Mouse (Mus musculus) heart, embryonic 10.5 days (tissue): ENCODE measurements around the gene Gm5678. TPM values are rescaled to one million over a fixed set of nuclear protein-coding genes. Genes with fewer than 3 reads are reported as not detected.

Experiments used
- DNase-seq: peaks from one replicate; pipeline ENCODE4 v3.0.0-alpha.2; 2017; ENCODE audit warnings: low spot score
- H3K27ac ChIP-seq: fragments of 300-500 bp; sonication (generic); 2 replicates; pipeline ENCODE4 v1.5.1; 2016; ENCODE audit warnings: mild to moderate bottlenecking
- H3K27me3 ChIP-seq: fragments of 300-500 bp; sonication (generic); 2 replicates; pipeline ENCODE4 v1.6.1; 2016; ENCODE audit warnings: mild to moderate bottlenecking; ENCODE audit not compliant: poor library complexity, insufficient read depth, severe bottlenecking
- H3K36me3 ChIP-seq: fragments of 300-500 bp; sonication (generic); 2 replicates; pipeline ENCODE4 v1.6.1; 2016; ENCODE audit warnings: mild to moderate bottlenecking, moderate library complexity
- H3K4me1 ChIP-seq: fragments of 300-500 bp; sonication (generic); 2 replicates; pipeline ENCODE4 v1.6.1; 2016; ENCODE audit warnings: mild to moderate bottlenecking
- H3K4me3 ChIP-seq: fragments of 300-500 bp; sonication (generic); 2 replicates; pipeline ENCODE4 v1.5.1; 2016; ENCODE audit warnings: mild to moderate bottlenecking, moderate library complexity
- H3K9me3 ChIP-seq: fragments of 300-500 bp; sonication (generic); 2 replicates; pipeline ENCODE4 v1.6.1; 2016; ENCODE audit warnings: mild to moderate bottlenecking, moderate library complexity
- WGBS: fragments of 180-500 bp; shearing (Covaris S2); methylation state at CpG from one replicate; pipeline ENCODE4 v1.1.7; 2016; 5-methylcytosine and 5-hydroxymethylcytosine counted together
- polyA plus RNA-seq: library from polyadenylated mRNA; unstranded; fragments of >200 nt; fragmentation: Nextera tagmentation; extraction: Ambion mirVana; gene quantifications from 2 replicates; pipeline ENCODE4 v1.2.1, GENCODE M21; 2016

Gene Gm5678
- polyA plus RNA-seq = not detected in 2 replicates

DNA sequence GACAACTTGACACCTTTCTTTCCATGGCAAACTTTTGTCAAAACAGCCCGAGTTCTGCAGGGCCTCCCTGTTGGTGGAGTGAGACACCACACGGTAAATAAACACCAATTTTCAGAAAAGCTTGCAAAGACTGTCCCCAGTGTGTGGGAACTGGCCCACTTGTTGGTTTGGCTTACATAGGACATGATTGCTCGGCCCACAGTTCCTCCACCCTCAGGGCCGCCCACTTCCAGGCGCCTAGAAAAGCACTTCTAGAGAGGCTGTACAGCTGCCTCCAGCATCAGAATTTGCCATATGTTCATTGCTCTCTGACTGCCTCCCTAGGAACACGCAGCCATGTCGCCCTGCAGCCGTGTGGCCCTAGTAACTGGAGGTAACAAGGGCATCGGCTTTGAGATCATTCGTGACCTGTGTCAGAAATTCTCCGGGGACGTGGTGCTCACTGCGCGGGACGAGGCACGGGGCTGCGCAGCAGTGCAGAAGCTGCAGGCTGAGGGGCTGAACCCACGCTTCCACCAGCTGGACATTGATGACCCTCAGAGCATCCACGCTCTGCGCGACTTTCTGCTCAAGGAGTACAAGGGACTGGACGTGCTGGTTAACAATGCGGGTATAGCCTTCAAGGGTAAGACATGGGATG is at the start of gene Gm5678:
Gm5678 (plus strand) TSS at position 337 of the 640 bp plus-strand sequence.
- Histone ChIP-seq H3K27ac (no peak within 1 kb of the TSS), H3K9me3 (no peaks in the 10 kb centered on the region), H3K36me3 (no peaks in the 10 kb centered on the region), H3K4me3 (no peak within 1 kb of the TSS), H3K4me1 (no peaks in the 10 kb centered on the region), H3K27me3 (peaks cover 10% of the 10 kb centered on the region)
- DNase-seq = peak; percentile 73
- 79% methylated on average over 23 of the region's 23 CpGs for WGBS

DNA sequence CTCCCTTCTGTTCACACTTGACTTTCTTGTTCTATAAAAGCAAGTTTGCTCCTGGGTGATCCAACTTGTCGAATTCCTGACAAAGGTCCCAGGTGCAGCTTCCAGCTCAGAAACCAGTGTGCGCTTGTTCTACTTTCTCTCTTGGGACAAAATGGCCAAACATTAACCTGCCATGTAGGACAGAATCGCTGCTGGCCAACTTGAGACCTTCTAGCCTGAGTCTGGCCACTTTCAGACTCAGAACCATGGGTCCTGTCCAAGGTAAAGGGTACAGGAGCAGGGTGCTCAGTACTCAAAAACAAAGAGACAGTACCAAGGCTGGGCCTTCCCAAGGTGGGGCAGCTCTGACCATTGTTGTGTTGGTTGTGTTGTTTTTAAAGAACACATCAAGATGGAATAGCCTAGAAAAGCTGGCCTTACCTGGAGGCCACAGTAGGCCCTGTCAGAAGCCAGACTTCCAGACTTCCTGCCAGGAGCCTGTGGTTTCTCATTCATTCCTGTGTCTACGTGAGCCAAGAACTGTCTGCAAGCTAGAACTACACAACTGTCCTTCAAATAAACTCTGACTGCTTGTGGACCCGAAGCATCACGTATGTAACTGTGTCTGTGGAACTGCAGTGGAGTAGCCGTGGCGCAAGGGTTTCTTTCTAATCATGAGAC is 49.4 kb upstream of the Gm5678 start:
- WGBS = 80% methylated on average over 8 of the region's 8 CpGs
- no peaks in the 10 kb centered on the region for H3K27me3 ChIP-seq
- H3K4me3 ChIP-seq = no peak overlapping the region
- H3K9me3 ChIP-seq = no peaks in the 10 kb centered on the region
- H3K4me1 ChIP-seq = peaks cover 21% of the 10 kb centered on the region
- 0 out of 2 replicates have a peak, but pooled peaks cover 2% of the 10 kb centered on the region for H3K36me3 ChIP-seq
- H3K27ac ChIP-seq = peak overlapping the region; percentile 49; the same call in 1 of the 2 replicates
- no peak for DNase-seq

DNA sequence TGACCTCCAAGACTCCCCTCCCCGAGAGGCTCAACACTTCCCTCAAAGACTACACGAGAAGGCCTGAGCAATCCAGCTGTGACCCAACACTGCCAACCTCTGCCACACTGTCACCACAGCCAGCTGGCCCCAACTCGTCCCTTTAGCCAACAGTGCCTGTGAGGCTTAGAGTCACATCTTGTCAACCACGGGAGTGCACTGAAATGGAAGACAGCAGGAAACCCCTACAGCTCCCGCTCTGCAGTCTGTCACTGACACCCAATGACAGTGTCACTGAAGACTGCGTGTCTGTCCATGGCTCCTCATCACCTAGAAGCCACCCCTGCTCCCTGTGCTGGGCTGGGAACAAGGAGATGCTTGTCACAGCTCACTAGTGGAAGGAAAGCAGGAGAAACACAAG is 46.8 kb upstream of the Gm5678 start:
- Histone ChIP-seq H3K27ac (peak overlapping the region; percentile 81), H3K4me1 (peaks cover 16% of the 10 kb centered on the region), H3K9me3 (no peaks in the 10 kb centered on the region), H3K27me3 (no peaks in the 10 kb centered on the region), H3K36me3 (peaks cover 12% of the 10 kb centered on the region), H3K4me3 (no peak overlapping the region)
- DNase-seq = peak; percentile 83
- whole genome bisulfite sequencing = 34% methylated on average over 6 of the region's 6 CpGs

DNA sequence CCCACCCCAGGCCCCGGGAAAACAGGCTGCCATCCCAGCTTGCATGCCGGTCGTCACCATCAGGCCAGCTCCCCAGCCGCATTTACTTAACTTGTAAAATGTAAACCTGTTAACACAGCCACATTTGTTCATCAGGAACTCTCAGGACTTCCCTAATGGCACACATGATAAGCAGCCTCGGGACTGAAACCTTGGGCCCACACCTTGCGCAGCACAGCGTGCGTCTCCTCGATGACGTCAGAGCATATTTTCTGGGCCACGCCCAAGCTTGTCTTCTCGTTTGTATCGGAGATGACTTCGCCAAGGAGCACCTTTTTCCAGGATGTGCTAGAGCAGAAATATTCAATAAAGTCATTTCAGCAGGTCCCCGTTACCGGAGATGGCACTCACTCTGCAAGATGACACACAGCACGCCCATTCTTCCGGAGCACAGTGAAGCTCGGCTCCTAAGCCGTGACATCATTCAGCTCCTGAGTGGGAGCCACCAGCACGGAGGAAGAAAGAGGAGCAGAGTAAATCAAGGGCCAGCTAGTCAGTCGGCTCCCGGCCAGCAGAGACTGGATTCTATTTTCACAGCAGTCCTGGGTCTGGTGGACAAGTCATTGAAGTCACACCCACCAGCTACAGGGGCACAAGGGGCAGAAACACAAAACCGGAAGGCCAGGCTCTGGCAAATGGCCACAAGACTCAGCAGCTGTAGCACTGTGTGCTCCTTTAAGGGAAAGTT is 42.8 kb upstream of the Gm5678 start:
- H3K9me3 ChIP-seq = no peaks in the 10 kb centered on the region
- H3K27ac ChIP-seq = no peak overlapping the region
- peaks cover 28% of the 10 kb centered on the region for H3K4me1 ChIP-seq
- 86% methylated on average over 24 of the region's 24 CpGs for WGBS
- H3K36me3 ChIP-seq = peaks cover 22% of the 10 kb centered on the region
- H3K27me3 ChIP-seq = no peaks in the 10 kb centered on the region
- DNase-seq = no peak
- H3K4me3 ChIP-seq = no peak overlapping the region

DNA sequence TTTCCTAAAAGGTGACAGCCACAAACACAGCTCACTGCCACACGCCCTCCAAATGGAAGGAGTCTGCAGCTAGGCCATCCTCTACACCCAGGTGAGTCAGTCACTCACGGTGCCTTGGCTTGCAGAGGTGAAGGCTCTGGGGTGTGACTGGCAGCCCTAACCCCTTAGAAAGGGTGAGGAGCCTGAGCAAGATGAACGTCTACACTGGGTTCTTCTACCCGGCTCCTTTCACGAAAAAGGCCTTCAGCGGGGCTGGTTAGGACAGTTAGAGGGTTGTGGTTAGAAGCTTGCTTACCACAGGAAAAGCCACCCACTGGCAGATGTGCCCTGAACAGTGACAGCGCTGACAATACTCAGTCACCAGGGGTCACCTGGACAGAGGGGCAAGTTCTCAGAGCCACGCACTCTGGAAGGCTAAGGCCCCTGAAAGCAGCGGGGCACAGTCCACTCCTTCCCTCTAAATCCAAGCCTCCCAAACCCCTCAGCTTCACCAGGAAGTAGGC is 42.1 kb upstream of the Gm5678 start:
- Histone ChIP-seq H3K27ac (0 out of 2 replicates have a peak overlapping the region, but pooled peaks have one; percentile 2), H3K36me3 (peaks cover 28% of the 10 kb centered on the region), H3K4me1 (peaks cover 22% of the 10 kb centered on the region), H3K9me3 (no peaks in the 10 kb centered on the region), H3K4me3 (no peak overlapping the region), H3K27me3 (no peaks in the 10 kb centered on the region)
- no peak for DNase-seq
- 88% methylated on average over 9 of the region's 9 CpGs for WGBS

DNA sequence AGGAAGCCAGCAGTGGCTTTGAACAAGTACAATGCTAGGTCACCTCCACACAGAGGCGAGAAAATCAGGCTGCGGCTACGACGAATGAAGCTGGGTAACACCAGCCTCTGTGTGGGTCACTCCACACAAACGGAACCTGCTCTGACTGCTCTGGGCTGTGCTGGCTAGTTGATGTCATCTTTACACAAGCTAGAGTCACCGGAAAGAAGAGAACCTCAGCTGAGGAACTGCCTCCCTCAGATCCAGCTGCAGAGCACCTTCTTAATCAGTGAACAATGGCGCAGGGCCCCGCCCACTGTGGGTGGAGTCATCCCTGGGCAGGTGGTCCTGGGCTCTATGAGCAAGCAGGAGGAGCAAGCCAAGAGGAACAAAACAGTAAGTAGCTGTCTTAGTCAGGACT is 41.5 kb upstream of the Gm5678 start:
- peaks cover 16% of the 10 kb centered on the region for H3K4me1 ChIP-seq
- DNase-seq = no peak
- no peak overlapping the region for H3K27ac ChIP-seq
- no peaks in the 10 kb centered on the region for H3K9me3 ChIP-seq
- no peaks in the 10 kb centered on the region for H3K27me3 ChIP-seq
- 73% methylated on average over 8 of the region's 8 CpGs for WGBS
- no peak overlapping the region for H3K4me3 ChIP-seq
- H3K36me3 ChIP-seq = peaks cover 31% of the 10 kb centered on the region

DNA sequence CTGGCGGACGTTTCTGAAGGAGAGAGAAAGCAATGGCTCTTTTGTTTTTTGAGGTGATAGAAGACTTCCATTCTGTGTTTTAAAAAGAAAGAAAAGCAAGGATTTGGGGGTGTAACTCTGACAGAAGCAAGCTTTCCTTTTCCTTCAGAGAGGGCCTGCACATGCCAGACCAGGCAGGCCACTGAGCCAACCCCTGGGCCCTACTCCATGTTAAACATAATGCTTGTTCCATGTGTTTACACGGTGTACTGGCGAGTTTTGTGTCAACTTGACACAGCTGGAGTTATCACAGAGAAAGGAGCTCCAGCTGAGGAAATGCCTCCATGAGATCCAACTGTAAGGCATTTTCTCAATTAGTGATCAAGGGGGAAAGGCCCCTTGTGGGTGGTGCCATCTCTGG is 39.6 kb upstream of the Gm5678 start:
- Histone ChIP-seq H3K4me1 (peaks cover 16% of the 10 kb centered on the region), H3K27me3 (no peaks in the 10 kb centered on the region), H3K36me3 (peaks cover 40% of the 10 kb centered on the region), H3K9me3 (no peaks in the 10 kb centered on the region), H3K27ac (no peak overlapping the region), H3K4me3 (no peak overlapping the region)
- no peak for DNase-seq
- WGBS = 59% methylated on average over 4 of the region's 4 CpGs

DNA sequence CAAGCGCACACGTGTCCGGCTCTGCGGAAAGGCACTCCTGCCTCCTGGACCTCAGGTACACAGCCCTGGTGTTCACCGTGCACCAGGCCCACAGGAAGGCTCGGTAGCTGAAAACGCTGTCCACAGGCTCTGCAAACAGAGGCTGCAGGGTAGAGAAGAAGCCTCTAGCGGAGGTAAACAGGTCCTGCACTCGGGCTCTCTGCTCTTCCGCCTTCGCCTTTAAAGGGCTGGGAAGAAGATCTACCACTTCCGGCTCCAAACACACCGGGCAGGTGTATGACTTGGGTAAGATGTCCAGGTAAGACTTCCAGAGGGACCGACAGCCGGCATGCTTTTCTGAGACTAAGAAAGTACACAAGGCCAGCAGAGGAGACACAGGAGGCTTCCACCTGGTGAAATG is 37.0 kb upstream of the Gm5678 start:
- H3K9me3 ChIP-seq = no peaks in the 10 kb centered on the region
- DNase-seq = no peak
- peaks cover 42% of the 10 kb centered on the region for H3K36me3 ChIP-seq
- H3K27me3 ChIP-seq = no peaks in the 10 kb centered on the region
- peaks cover 16% of the 10 kb centered on the region for H3K4me1 ChIP-seq
- 93% methylated on average over 15 of the region's 15 CpGs for WGBS
- no peak overlapping the region for H3K27ac ChIP-seq
- no peak overlapping the region for H3K4me3 ChIP-seq

DNA sequence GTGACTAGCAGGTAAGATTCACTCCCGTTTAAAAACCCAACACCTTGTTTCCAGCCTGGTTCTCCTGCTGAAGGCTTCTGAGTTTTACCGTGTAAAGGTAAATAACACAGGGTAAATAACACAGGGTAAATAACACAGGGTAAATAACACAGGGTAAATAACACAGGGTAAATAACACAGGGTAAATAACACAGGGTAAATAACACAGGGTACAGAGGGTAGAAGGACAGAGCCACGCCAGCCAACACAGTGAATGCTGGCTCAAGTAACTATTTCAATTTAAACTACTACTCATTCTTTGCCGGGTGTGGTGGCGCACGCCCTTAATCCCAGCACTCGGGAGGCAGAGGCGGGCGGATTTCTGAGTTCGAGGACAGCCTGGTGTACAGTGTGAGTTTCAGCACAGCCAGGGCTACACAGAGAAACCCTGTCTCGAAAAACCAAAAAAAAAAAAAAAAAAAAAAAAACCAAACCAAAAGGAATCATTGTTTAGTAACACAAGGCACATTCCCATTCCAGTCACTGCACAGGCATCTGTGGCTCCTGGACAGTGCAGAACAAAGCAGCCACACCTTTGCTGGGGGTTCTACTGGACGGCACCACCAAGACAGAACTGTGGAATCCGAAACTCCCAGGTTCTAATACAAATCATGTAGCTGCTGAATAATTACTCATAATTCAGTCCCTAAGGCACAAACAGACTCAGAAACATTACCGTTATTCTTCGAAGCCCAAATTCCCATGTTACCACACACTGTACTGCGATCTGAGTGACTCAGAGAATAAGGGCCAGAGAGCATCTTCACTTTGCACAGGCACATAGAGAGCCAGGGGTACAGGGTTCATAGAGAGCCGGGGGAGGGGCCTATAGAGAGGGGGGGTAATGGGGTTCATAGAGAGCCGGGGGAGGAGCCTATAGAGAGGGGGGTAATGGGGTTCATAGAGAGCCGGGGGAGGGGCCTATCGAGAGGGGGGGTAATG is 36.2 kb upstream of the Gm5678 start:
- DNase-seq = no peak
- Histone ChIP-seq H3K9me3 (no peaks in the 10 kb centered on the region), H3K4me1 (peaks cover 16% of the 10 kb centered on the region), H3K27ac (no peak overlapping the region), H3K36me3 (peaks cover 46% of the 10 kb centered on the region), H3K27me3 (no peaks in the 10 kb centered on the region), H3K4me3 (no peak overlapping the region)
- WGBS = 92% methylated on average over 20 of the region's 20 CpGs

DNA sequence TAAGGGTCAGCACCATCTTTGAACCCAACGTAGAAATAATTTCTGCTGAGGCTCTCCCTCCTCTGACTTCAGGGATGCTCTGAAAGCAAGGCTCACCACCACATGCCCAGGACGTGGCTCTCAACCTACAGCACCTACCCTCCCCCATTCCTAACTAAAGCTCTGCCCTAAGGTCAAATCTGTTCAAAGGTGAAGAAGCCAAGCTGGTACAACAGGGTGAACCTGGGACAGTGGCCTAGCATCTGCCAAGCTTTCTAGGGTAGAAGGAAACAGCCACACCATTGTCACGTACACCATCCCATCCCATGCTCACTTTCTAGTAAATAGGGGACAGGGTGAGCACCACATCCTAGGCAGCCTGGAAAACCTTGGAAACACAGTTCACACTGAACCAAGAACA is 35.2 kb upstream of the Gm5678 start:
- Histone ChIP-seq H3K4me3 (no peak overlapping the region), H3K9me3 (no peaks in the 10 kb centered on the region), H3K27ac (no peak overlapping the region), H3K36me3 (peaks cover 55% of the 10 kb centered on the region), H3K4me1 (peaks cover 11% of the 10 kb centered on the region), H3K27me3 (no peaks in the 10 kb centered on the region)
- no peak for DNase-seq
- WGBS = 89% methylated on average over 3 of the region's 3 CpGs

DNA sequence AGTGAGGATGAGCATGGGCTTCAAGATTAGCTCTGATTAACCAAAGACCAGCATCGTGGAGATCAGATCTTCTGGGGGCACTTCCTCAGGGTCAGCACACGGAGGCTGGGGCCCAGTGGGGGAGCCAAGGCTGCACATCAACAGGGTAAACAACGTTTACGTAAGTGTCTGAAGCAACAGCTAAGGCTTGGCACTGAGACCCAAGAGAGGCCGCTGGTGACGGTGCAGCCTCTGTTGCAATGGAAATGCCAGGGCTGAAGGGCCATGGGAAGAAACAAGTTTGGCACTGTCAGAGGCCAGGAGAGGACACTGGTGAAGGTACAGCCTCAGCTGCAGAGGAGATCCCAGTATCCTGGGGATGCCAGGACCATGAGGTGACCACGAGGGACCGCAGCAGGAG is 34.5 kb upstream of the Gm5678 start:
- H3K9me3 ChIP-seq = no peaks in the 10 kb centered on the region
- no peaks in the 10 kb centered on the region for H3K27me3 ChIP-seq
- no peak overlapping the region for H3K27ac ChIP-seq
- H3K4me3 ChIP-seq = no peak overlapping the region
- peaks cover 62% of the 10 kb centered on the region for H3K36me3 ChIP-seq
- WGBS = 91% methylated on average over 8 of the region's 8 CpGs
- DNase-seq = no peak
- H3K4me1 ChIP-seq = 0 out of 2 replicates have a peak, but pooled peaks cover 4% of the 10 kb centered on the region

DNA sequence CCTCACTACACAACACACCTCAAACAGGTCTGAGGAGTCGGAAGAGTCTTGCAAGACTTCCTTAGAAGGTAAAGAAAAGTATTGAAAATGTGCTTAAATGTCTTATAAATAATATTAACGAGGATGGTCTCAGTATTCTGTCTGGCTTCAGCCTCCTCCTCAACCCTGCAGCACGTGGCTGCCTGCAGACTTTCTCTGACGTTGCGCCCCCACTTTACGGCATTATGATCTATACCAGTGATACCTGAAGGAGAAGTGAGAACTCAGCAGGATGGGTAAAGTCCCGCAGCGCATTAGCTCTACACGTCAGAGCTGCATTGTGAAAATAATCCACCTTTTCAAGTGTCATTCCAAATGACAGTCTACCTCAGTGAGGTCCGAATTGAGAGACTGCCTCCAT is 33.4 kb upstream of the Gm5678 start:
- Histone ChIP-seq H3K9me3 (no peaks in the 10 kb centered on the region), H3K4me1 (0 out of 2 replicates have a peak, but pooled peaks cover 2% of the 10 kb centered on the region), H3K4me3 (no peak overlapping the region), H3K27ac (no peak overlapping the region), H3K36me3 (peaks cover 61% of the 10 kb centered on the region), H3K27me3 (no peaks in the 10 kb centered on the region)
- 89% methylated on average over 10 of the region's 10 CpGs for WGBS
- no peak for DNase-seq
